Mouse (Mus musculus): Measurements from ENCODE around the gene H2-M1. TPM values are rescaled to one million over a fixed set of nuclear protein-coding genes. Genes with fewer than 3 reads are reported as not detected.

Gene H2-M1
- total RNA-seq (2021), result not detected
- long read RNA-seq, experiment 1, result 0 reads
- long read RNA-seq, experiment 2, result 0 reads

- intact Hi-C loops (cut with DNase I; ENCODE audit: low total_unique reads), result no loop called here
- no peak for DNase-seq
Observed at GRCm38 (mm10) chr17:36672119-36672518, at the start of gene H2-M1. Gene H2-M1 (minus strand): TSS chr17:36672219.

- DNase-seq, result no peak
- intact Hi-C loops (cut with DNase I; ENCODE audit: low total_unique reads), result no loop called here
Observed at GRCm38 (mm10) chr17:36697693-36698092, 25.7 kb upstream of the H2-M1 start.

- no peak for DNase-seq
- intact Hi-C loops (cut with DNase I; ENCODE audit: low total_unique reads), result no loop called here
Observed at GRCm38 (mm10) chr17:36642566-36642965, 29.5 kb downstream of the H2-M1 start, which contains the start of gene H2-M9. Gene H2-M9 (minus strand): TSS chr17:36642666.

Other genes starting within 250 kb of the H2-M1 start
- not detected for gene H2-M10.4, start 209.9 kb downstream of the H2-M1 start, total RNA-seq (2021)
- gene H2-M11, start 125.1 kb downstream of the H2-M1 start, total RNA-seq (2021), result not detected
- gene H2-M9, start 29.6 kb downstream of the H2-M1 start, total RNA-seq (2021), result not detected
- not detected for gene H2-M10.5, start 100.7 kb upstream of the H2-M1 start, total RNA-seq (2021)
- gene H2-M10.6, start 140.0 kb upstream of the H2-M1 start, total RNA-seq (2021), result not detected
- 10 to 100 TPM; 14.7 to 15.7 TPM for gene Trim26, start 164.9 kb upstream of the H2-M1 start, total RNA-seq (2021)
- gene Trim15, start 195.0 kb upstream of the H2-M1 start, total RNA-seq (2021), result not detected
- not detected for gene Trim10, start 197.4 kb upstream of the H2-M1 start, total RNA-seq (2021)
- gene Trim40, start 217.9 kb upstream of the H2-M1 start, total RNA-seq (2021), result not detected
- gene Trim31, start 225.9 kb upstream of the H2-M1 start, total RNA-seq (2021), result not detected

Data from gastrocnemius, postnatal 14 days (tissue).